Mouse (Mus musculus): ENCODE results near the gene Cobl.

DNA sequence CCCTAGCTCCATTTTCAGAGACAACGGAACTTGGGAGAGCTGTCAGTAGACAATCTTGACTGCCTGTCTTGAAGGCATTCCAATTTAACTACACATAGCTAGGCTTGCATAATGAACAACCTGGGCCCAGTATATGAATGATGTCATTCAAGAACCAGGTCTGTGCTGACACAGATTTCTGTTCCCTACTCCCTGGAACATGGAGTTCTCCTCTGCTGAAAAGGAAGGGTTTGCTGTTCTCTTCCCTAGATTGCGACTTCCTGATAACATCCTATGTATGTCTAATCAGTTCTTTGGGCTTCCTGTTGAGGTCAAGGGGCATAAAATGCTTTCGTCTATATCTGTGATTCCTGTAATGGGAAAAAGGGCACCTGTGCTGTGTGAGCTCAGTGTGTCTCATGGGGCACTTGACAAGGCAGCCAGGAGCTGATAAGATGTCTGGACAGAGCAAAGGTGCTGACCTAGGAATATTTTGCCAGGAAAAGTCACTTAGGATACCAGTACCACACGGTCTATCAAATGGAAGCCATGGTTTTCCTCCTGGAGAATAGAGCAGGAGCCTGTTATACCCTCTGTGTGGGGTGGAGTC, 219.3 kb downstream of the Cobl start:
- TF ChIP-seq CTCF (IDR thresholded peaks at IDR 0.05; ENCODE audit: borderline replicate concordance, insufficient read depth, low read depth, low read length), result no peak
- TF ChIP-seq POLR2A (IDR thresholded peaks at IDR 0.05; ENCODE audit: borderline replicate concordance, insufficient read depth, low read length), result no peak

Measured in cerebellum, adult 2 months (tissue).